Mouse (Mus musculus) frontal cortex, adult 2 months (tissue): Measurements from ENCODE around the gene Scel. TPM values are rescaled to one million over a fixed set of nuclear protein-coding genes. Genes with fewer than 3 reads are reported as not detected.

Experiments used
- DNase-seq, 2 experiments: peaks; one replicate each; pipeline ENCODE4 v3.0.0; 2022; ENCODE audit warnings: low spot score in 1 of 2; ENCODE audit errors: extremely low spot score in 1 of 2
- polyA plus RNA-seq: library from polyadenylated mRNA; depleted of rRNA; stranded (reverse); fragments of >200 nt; gene quantifications from 2 replicates; pipeline ENCODE4 v1.2.3, GENCODE M21; 2012; rRNA removed

Scel gene
- polyA plus RNA-seq, 1 experiment = 1.4 TPM

DNA sequence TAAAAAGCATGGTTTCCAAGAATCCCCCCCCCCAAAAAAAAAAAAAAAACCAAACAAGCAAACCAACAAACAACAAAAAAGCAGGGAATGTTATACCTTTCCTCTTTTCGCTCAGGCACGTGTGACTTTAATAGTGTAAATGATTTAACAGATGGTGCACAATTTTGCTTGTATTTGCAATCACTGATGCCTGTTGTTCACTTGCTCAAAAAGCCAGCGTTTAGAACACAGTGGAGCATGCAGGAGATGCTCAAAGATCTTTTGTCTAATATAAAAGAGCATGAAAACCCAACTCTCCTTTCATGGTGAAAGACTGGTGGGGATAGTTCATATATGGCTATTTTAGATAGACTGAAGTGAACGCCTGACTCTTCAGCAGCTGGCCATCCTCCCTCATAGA lies 136.2 kb downstream of the Scel start:
- no peak for DNase-seq

- peak; percentile 80 to 93 for DNase-seq
These were observed 136.8 kb downstream of the Scel start, which contains the start of gene Slain1 for GRCm38 (mm10) chr14:103649896-103650334. Gene Slain1 (plus strand): TSS chr14:103650228.

DNA sequence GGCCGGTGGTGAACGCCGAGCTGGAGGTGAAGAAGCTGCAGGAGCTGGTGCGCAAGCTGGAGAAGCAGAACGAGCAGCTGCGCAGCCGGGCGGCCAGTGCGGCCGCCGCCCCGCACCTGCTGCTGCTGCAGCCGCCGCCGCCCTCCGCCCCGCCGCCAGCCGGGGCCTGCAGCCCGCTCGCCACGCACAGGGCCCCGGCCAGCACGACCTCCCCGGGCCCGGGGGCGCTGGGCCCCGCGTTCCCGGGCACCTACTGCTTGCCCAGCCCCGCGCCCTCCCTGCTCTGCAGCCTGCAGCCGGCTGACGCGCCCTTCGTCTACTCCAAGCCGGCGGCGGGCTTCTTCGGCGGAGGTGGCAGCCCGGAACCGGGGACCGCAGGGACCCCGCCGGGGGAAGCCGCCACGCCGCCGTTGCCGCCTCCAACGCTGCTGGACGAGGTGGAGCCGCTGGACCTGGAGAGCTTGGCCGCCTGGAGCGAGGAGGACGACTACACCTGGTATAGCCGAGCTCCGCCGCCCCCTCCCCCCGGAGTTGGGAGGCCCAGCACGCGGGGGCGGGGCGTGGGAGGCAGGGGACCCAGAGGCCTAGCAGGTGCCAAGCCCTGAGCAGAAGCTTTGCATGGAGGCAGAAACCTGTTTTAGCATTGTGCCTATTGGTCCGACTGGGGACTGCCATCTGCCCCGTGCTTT lies 137.4 kb downstream of the Scel start:
- DNase-seq = peak in 1 of 2 experiments; percentile 67

DNA sequence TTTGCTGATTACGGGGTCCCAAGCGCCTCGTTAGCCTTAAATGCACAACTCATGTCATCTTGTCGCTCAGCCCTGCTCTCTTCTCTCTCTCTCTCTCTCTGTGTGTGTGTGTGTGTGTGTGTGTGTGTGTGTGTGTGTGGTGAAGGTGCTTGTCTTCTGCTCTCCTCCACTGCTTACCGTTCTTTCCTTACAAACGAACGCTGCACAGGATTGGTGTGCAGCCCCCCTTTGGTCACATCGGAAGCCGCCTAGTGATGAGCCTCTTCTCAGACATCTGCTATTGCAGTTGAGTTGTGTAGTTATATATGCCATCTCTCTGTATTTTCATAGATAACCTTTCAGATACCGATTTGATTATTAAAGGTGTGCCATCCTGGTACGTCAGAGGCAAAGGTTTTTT lies 138.0 kb downstream of the Scel start:
- no peak for DNase-seq

GRCm38 (mm10) chr14:103651562-103651961 lies 138.4 kb downstream of the Scel start:
- DNase-seq = no peak

DNA sequence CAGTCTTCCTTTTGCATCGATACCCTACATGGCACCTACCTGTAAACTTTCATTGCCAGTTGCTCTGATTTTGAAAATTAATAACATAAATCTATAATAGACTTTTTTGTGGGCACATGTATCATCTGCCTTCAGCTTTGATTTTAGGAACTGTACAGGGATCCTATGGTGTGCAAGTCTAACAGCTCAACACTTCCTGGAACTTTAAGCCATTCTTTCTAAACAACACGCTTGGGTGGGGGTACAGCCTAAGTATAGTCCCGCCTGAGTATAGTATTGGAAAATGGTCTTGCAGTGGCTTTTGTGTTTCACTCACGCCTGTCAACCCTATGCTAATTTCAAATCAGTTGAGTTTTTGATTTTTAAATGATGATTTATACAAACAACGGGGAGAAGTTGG lies 139.4 kb downstream of the Scel start:
- no peak for DNase-seq

GRCm38 (mm10) chr14:103653800-103654199 lies 140.7 kb downstream of the Scel start:
- no peak for DNase-seq

- DNase-seq = peak in 1 of 2 experiments; percentile 59
These were observed 142.3 kb downstream of the Scel start for GRCm38 (mm10) chr14:103655448-103655847.

- no peak for DNase-seq
These were observed 144.7 kb downstream of the Scel start for GRCm38 (mm10) chr14:103657876-103658275.

Other genes with a start within 250 kb of the Scel start
- 131 and 148 TPM in 2 replicates for gene Mycbp2, start 166.5 kb upstream of the Scel start, polyA plus RNA-seq
- 54.4 and 55.8 TPM in 2 replicates for gene Slain1, start 136.9 kb downstream of the Scel start, polyA plus RNA-seq